Mouse (Mus musculus): ENCODE data around the gene Agap1.

GRCm38 (mm10) chr1:89611521-89611920, 156.9 kb downstream of the Agap1 start:
- no peak for TF ChIP-seq CTCF (IDR thresholded peaks at IDR 0.05; ENCODE audit: borderline replicate concordance, control insufficient read depth, extremely low read depth, insufficient read depth, low read length, poor library complexity)
- TF ChIP-seq POLR2A (IDR thresholded peaks at IDR 0.05; ENCODE audit: control insufficient read depth, extremely low read depth, insufficient read depth, low read length, poor library complexity): no peak

Measured in thymus, adult 2 months (tissue).